Mouse (Mus musculus) T-helper 1 cell (primary cell): ENCODE data around the gene Prkd1.

ENCODE experiments used
- in situ Hi-C: fragments of 300-600 bp; cut with MboI, MseI; formaldehyde crosslinking; loops from one replicate; pipeline ENCODE4 v1.15.1; 2025; ENCODE audit warnings: high pct_unique_total_duplicates

Gene Prkd1

GRCm38 (mm10) chr12:50558231-50558630 lies 90.7 kb downstream of the Prkd1 start:
- in situ Hi-C loops = no loop called here

GRCm38 (mm10) chr12:50554214-50554613 lies 94.7 kb downstream of the Prkd1 start:
- in situ Hi-C loops = no loop called here

GRCm38 (mm10) chr12:50549860-50550555 lies 98.9 kb downstream of the Prkd1 start:
- in situ Hi-C loops = no loop called here

GRCm38 (mm10) chr12:50546394-50546793 lies 102.5 kb downstream of the Prkd1 start:
- in situ Hi-C loops = no loop called here

- in situ Hi-C loops = no loop called here
Observed at GRCm38 (mm10) chr12:50545610-50545919, 103.3 kb downstream of the Prkd1 start.

- in situ Hi-C loops = no loop called here
Observed at GRCm38 (mm10) chr12:50544855-50545609, 103.9 kb downstream of the Prkd1 start.

- in situ Hi-C loops = no loop called here
Observed at GRCm38 (mm10) chr12:50540793-50541192, 108.1 kb downstream of the Prkd1 start.

- in situ Hi-C loops = no loop called here
Observed at GRCm38 (mm10) chr12:50538296-50538965, 110.5 kb downstream of the Prkd1 start.

GRCm38 (mm10) chr12:50537761-50538160 lies 111.1 kb downstream of the Prkd1 start:
- in situ Hi-C loops = no loop called here

- in situ Hi-C loops = no loop called here
Observed at GRCm38 (mm10) chr12:50537006-50537405, 111.9 kb downstream of the Prkd1 start.

- in situ Hi-C loops = no loop called here
Observed at GRCm38 (mm10) chr12:50528633-50529032, 120.3 kb downstream of the Prkd1 start.

- in situ Hi-C loops = no loop called here
Observed at GRCm38 (mm10) chr12:50524061-50524460, 124.8 kb downstream of the Prkd1 start.

- in situ Hi-C loops = no loop called here
Observed at GRCm38 (mm10) chr12:50514526-50514925, 134.4 kb downstream of the Prkd1 start.

- in situ Hi-C loops = no loop called here
Observed at GRCm38 (mm10) chr12:50511486-50512225, 137.2 kb downstream of the Prkd1 start.

GRCm38 (mm10) chr12:50508762-50509161 lies 140.1 kb downstream of the Prkd1 start:
- in situ Hi-C loops = no loop called here

GRCm38 (mm10) chr12:50499796-50500504 lies 148.9 kb downstream of the Prkd1 start:
- in situ Hi-C loops = no loop called here

- in situ Hi-C loops = no loop called here
Observed at GRCm38 (mm10) chr12:50496006-50496405, 152.9 kb downstream of the Prkd1 start.

- in situ Hi-C loops = no loop called here
Observed at GRCm38 (mm10) chr12:50479784-50480183, 169.1 kb downstream of the Prkd1 start.

- in situ Hi-C loops = no loop called here
Observed at GRCm38 (mm10) chr12:50457151-50457550, 191.7 kb downstream of the Prkd1 start.

- in situ Hi-C loops = no loop called here
Observed at GRCm38 (mm10) chr12:50451761-50452160, 197.1 kb downstream of the Prkd1 start.

GRCm38 (mm10) chr12:50436660-50437059 lies 212.2 kb downstream of the Prkd1 start:
- in situ Hi-C loops = no loop called here
